Mouse (Mus musculus) gastrocnemius, adult 2 months (tissue): ENCODE measurements around the gene Usp29. TPM values are rescaled to one million over a fixed set of nuclear protein-coding genes. Genes with fewer than 3 reads are reported as not detected.
"Not testable (repeated sequence)": the region's sequence is repeated elsewhere in the genome, so short reads cannot be mapped to it uniquely, and the experiment has no call there.

Source experiments
- DNase-seq: peaks from one replicate; pipeline ENCODE4 v3.0.0; 2022
- H3K27ac ChIP-seq: fragments of 200-600 bp; 2 replicates; pipeline ENCODE4 v1.8.1; 2022; ENCODE audit warnings: mild to moderate bottlenecking
- H3K4me3 ChIP-seq: fragments of 200-600 bp; 2 replicates; pipeline ENCODE4 v1.8.1; 2022; ENCODE audit warnings: mild to moderate bottlenecking, moderate library complexity
- CTCF ChIP-seq: fragments of 200-600 bp; IDR thresholded peaks from 2 replicates; pipeline ENCODE4 v1.8.1; 2022; ENCODE audit warnings: antibody characterized with exemption, mild to moderate bottlenecking, moderate library complexity
- intact Hi-C: fragments of 180-260 bp; cut with DNase I; formaldehyde crosslinking; loops from one replicate; pipeline ENCODE4 v1.15.1; 2025
- total RNA-seq, 2 experiments: library from RNA; stranded (reverse); gene quantifications; 2 replicates each; pipeline ENCODE4 v1.2.3; 2021

Usp29 gene
- total RNA-seq, 2 experiments from 2014 or later = 0.05 to 0.14 TPM

GRCm38 (mm10) chr7:6869556-6869955, 139.2 kb downstream of the Usp29 start:
- TF ChIP-seq CTCF = no peak
- no peak overlapping the region for H3K4me3 ChIP-seq
- DNase-seq = no peak
- intact Hi-C loops = no loop called here
- no peak overlapping the region for H3K27ac ChIP-seq

- no peak overlapping the region for H3K27ac ChIP-seq
- TF ChIP-seq CTCF = no peak
- DNase-seq = no peak
- intact Hi-C loops = no loop called here
- H3K4me3 ChIP-seq = no peak overlapping the region
These were observed 144.1 kb downstream of the Usp29 start for GRCm38 (mm10) chr7:6874448-6874847.

GRCm38 (mm10) chr7:6878202-6878601, 147.8 kb downstream of the Usp29 start:
- no peak for TF ChIP-seq CTCF
- intact Hi-C loops = no loop called here
- Histone ChIP-seq H3K27ac (no peak overlapping the region), H3K4me3 (no peak overlapping the region)
- no peak for DNase-seq

GRCm38 (mm10) chr7:6878849-6879248, 148.5 kb downstream of the Usp29 start:
- H3K27ac ChIP-seq, DNase-seq, intact Hi-C loops, H3K4me3 ChIP-seq: not testable (repeated sequence)

- no peak for TF ChIP-seq CTCF
- intact Hi-C loops = loop anchor here (5.0 kb wide), 1 partner anchor 372 kb away; the partner anchor contains the start of gene Olfr1348
- no peak for DNase-seq
These were observed 149.3 kb downstream of the Usp29 start for GRCm38 (mm10) chr7:6879512-6880164.

GRCm38 (mm10) chr7:6880918-6881317, 150.5 kb downstream of the Usp29 start:
- not testable (repeated sequence) for H3K4me3 ChIP-seq, H3K27ac ChIP-seq, DNase-seq
- intact Hi-C loops = loop anchor here (5.0 kb wide), 1 partner anchor 374 kb away; the partner anchor contains the start of gene Olfr1348

More at GRCm38 (mm10) chr7:6879512-6880164, 149.3 kb downstream of the Usp29 start:
- Histone ChIP-seq H3K4me3 (no peak overlapping the region), H3K27ac (no peak overlapping the region)

GRCm38 (mm10) chr7:6881473-6882046, 151.2 kb downstream of the Usp29 start:
- TF ChIP-seq CTCF = no peak
- intact Hi-C loops = loop anchor here (5.0 kb wide), 1 partner anchor 374 kb away; the partner anchor contains the start of gene Olfr1348
- no peak for DNase-seq
- Histone ChIP-seq H3K4me3 (no peak overlapping the region), H3K27ac (no peak overlapping the region)

- Histone ChIP-seq H3K27ac (no peak overlapping the region), H3K4me3 (no peak overlapping the region)
- intact Hi-C loops = loop anchor here (5.0 kb wide), 1 partner anchor 376 kb away; the partner anchor contains the start of gene Olfr1348
- no peak for DNase-seq
- no peak for TF ChIP-seq CTCF
These were observed 153.2 kb downstream of the Usp29 start for GRCm38 (mm10) chr7:6883376-6884147.

GRCm38 (mm10) chr7:6885416-6885815, 155.0 kb downstream of the Usp29 start:
- Histone ChIP-seq H3K4me3 (no peak overlapping the region), H3K27ac (no peak overlapping the region)
- intact Hi-C loops = no loop called here
- no peak for TF ChIP-seq CTCF
- peak; percentile 25 for DNase-seq

- no peak for TF ChIP-seq CTCF
- no peak overlapping the region for H3K4me3 ChIP-seq
- no peak overlapping the region for H3K27ac ChIP-seq
- DNase-seq = no peak
- intact Hi-C loops = no loop called here
These were observed 156.5 kb downstream of the Usp29 start for GRCm38 (mm10) chr7:6886896-6887295.

GRCm38 (mm10) chr7:6889871-6890270, 159.5 kb downstream of the Usp29 start:
- Histone ChIP-seq H3K4me3 (no peak overlapping the region), H3K27ac (no peak overlapping the region)
- no peak for TF ChIP-seq CTCF
- intact Hi-C loops = no loop called here
- DNase-seq = no peak

- no peak overlapping the region for H3K27ac ChIP-seq
- intact Hi-C loops = no loop called here
- no peak for TF ChIP-seq CTCF
These were observed 160.8 kb downstream of the Usp29 start for GRCm38 (mm10) chr7:6891206-6891605.

GRCm38 (mm10) chr7:6897021-6897420, 166.6 kb downstream of the Usp29 start:
- DNase-seq, intact Hi-C loops: not testable (repeated sequence)

More at GRCm38 (mm10) chr7:6891206-6891605, 160.8 kb downstream of the Usp29 start:
- no peak for DNase-seq
- no peak overlapping the region for H3K4me3 ChIP-seq

More at GRCm38 (mm10) chr7:6897021-6897420, 166.6 kb downstream of the Usp29 start:
- H3K4me3 ChIP-seq, H3K27ac ChIP-seq: not testable (repeated sequence)
